Mouse (Mus musculus): Measurements from ENCODE around the gene Gcm2. TPM values are rescaled to one million over a fixed set of nuclear protein-coding genes. Genes with fewer than 3 reads are reported as not detected.

The Gcm2 gene
- polyA plus RNA-seq, 1 experiment from 2014 or later, result not detected

GRCm38 (mm10) chr13:41088746-41089145 lies 22.1 kb downstream of the Gcm2 start:
- H3K36me3 ChIP-seq (ENCODE audit: control insufficient read depth, insufficient read depth, low read length), result no peaks in the 10 kb centered on the region
- H3K27me3 ChIP-seq (ENCODE audit: control insufficient read depth, insufficient read depth, low read length), result no peaks in the 10 kb centered on the region
- ATAC-seq (ENCODE audit: low read depth), result no peak
- H3K4me2 ChIP-seq (ENCODE audit: low read depth, low read length), result no peak overlapping the region
- H3K9ac ChIP-seq (replicated peaks; ENCODE audit: low read depth, low read length), result no peak overlapping the region
- H3K27ac ChIP-seq (ENCODE audit: low read depth, low read length), result no peak overlapping the region
- H3K9me3 ChIP-seq (ENCODE audit: control insufficient read depth, low read length), result no peaks in the 10 kb centered on the region
- H3K4me3 ChIP-seq (ENCODE audit: low read depth, low read length), result no peak overlapping the region
- no peaks in the 10 kb centered on the region for H3K4me1 ChIP-seq (ENCODE audit: control insufficient read depth, insufficient read depth, low read length)

GRCm38 (mm10) chr13:41085140-41085539 lies 25.7 kb downstream of the Gcm2 start:
- H3K4me2 ChIP-seq (ENCODE audit: low read depth, low read length), result no peak overlapping the region
- H3K27ac ChIP-seq (ENCODE audit: low read depth, low read length), result no peak overlapping the region
- WGBS, result 29% methylated on average over 2 of the region's 2 CpGs
- H3K9ac ChIP-seq (replicated peaks; ENCODE audit: low read depth, low read length), result no peak overlapping the region
- H3K4me1 ChIP-seq (ENCODE audit: control insufficient read depth, insufficient read depth, low read length), result no peaks in the 10 kb centered on the region
- no peak for ATAC-seq (ENCODE audit: low read depth)
- H3K36me3 ChIP-seq (ENCODE audit: control insufficient read depth, insufficient read depth, low read length), result no peaks in the 10 kb centered on the region
- no peaks in the 10 kb centered on the region for H3K9me3 ChIP-seq (ENCODE audit: control insufficient read depth, low read length)
- H3K4me3 ChIP-seq (ENCODE audit: low read depth, low read length), result no peak overlapping the region
- H3K27me3 ChIP-seq (ENCODE audit: control insufficient read depth, insufficient read depth, low read length), result no peaks in the 10 kb centered on the region

DNA sequence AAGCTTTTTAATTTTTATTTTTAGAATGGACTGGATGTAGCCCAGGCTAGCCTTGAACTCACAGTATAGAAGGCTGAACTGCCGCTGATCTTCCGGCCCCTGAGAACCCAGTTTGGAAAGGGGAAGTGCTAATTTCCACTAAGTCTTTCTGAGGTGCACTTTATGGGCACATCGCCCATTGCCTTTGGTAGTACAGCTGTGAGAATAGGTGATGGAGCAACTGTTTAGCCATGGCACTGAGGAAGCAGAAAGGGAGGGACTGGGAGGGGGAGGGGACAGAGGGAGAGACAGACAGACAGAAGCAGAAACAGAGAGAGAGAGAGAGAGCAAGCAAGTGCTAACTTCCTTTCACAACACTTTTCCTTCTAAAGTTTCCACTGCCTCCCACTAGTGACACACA lies 26.3 kb downstream of the Gcm2 start:
- Histone ChIP-seq H3K27me3 (ENCODE audit: control insufficient read depth, insufficient read depth, low read length) (no peaks in the 10 kb centered on the region), H3K9ac (replicated peaks; ENCODE audit: low read depth, low read length) (no peak overlapping the region), H3K9me3 (ENCODE audit: control insufficient read depth, low read length) (no peaks in the 10 kb centered on the region), H3K27ac (ENCODE audit: low read depth, low read length) (no peak overlapping the region), H3K36me3 (ENCODE audit: control insufficient read depth, insufficient read depth, low read length) (no peaks in the 10 kb centered on the region), H3K4me3 (ENCODE audit: low read depth, low read length) (no peak overlapping the region), H3K4me1 (ENCODE audit: control insufficient read depth, insufficient read depth, low read length) (no peaks in the 10 kb centered on the region), H3K4me2 (ENCODE audit: low read depth, low read length) (no peak overlapping the region)
- 83% methylated on average over 3 of the region's 3 CpGs for WGBS
- ATAC-seq (ENCODE audit: low read depth), result no peak

DNA sequence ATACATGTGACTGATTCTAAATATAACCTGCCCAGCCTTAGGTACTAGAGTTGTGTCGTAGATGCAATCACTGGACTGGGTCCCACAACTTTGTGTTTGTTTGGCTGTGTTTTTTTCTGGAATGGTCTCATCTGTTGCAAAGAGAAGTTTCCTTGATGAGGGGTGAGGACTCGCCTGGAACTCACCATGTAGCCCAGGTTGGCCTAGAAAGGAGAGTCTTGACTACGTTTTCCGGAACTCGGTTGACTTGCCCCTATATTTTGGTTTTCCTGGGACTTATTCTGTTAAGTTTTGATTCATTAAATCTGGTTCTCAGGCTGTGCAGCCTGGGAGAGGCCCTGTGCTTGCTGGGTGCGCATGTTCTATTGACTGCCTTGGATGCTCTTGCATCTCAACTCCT lies 30.1 kb downstream of the Gcm2 start:
- Histone ChIP-seq H3K9me3 (ENCODE audit: control insufficient read depth, low read length) (no peaks in the 10 kb centered on the region), H3K9ac (replicated peaks; ENCODE audit: low read depth, low read length) (no peak overlapping the region), H3K4me1 (ENCODE audit: control insufficient read depth, insufficient read depth, low read length) (no peaks in the 10 kb centered on the region), H3K36me3 (ENCODE audit: control insufficient read depth, insufficient read depth, low read length) (no peaks in the 10 kb centered on the region), H3K27me3 (ENCODE audit: control insufficient read depth, insufficient read depth, low read length) (no peaks in the 10 kb centered on the region), H3K4me3 (ENCODE audit: low read depth, low read length) (no peak overlapping the region), H3K27ac (ENCODE audit: low read depth, low read length) (no peak overlapping the region), H3K4me2 (ENCODE audit: low read depth, low read length) (no peak overlapping the region)
- ATAC-seq (ENCODE audit: low read depth), result no peak
- 90% methylated on average over 6 of the region's 6 CpGs for WGBS

DNA sequence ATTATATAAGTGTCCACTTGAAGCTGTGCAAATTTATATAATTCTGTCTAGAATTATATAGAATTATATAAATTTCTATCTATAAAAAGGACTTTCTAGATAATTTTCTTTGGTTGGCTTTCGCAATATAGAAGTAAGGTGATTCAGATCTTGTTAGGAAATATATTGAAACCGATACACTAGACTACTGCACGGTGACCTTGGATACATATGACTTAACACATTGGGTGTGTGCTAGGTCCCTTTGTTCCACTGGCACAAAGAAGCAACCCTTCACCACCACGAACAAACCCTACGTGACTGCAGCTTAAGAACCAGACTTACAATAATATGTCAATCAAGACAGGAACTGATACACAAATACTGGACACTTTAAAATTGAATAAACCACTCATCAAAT lies 31.0 kb downstream of the Gcm2 start:
- Histone ChIP-seq H3K27ac (ENCODE audit: low read depth, low read length) (no peak overlapping the region), H3K4me1 (ENCODE audit: control insufficient read depth, insufficient read depth, low read length) (no peaks in the 10 kb centered on the region), H3K9ac (replicated peaks; ENCODE audit: low read depth, low read length) (no peak overlapping the region), H3K4me3 (ENCODE audit: low read depth, low read length) (peak overlapping the region; percentile 44; the same call in 1 of the 2 replicates), H3K27me3 (ENCODE audit: control insufficient read depth, insufficient read depth, low read length) (no peaks in the 10 kb centered on the region), H3K9me3 (ENCODE audit: control insufficient read depth, low read length) (no peaks in the 10 kb centered on the region), H3K36me3 (ENCODE audit: control insufficient read depth, insufficient read depth, low read length) (no peaks in the 10 kb centered on the region), H3K4me2 (ENCODE audit: low read depth, low read length) (peak overlapping the region; percentile 72; the same call in 1 of the 2 replicates)
- 61% methylated on average over 5 of the region's 5 CpGs for WGBS
- ATAC-seq (ENCODE audit: low read depth), result no peak

DNA sequence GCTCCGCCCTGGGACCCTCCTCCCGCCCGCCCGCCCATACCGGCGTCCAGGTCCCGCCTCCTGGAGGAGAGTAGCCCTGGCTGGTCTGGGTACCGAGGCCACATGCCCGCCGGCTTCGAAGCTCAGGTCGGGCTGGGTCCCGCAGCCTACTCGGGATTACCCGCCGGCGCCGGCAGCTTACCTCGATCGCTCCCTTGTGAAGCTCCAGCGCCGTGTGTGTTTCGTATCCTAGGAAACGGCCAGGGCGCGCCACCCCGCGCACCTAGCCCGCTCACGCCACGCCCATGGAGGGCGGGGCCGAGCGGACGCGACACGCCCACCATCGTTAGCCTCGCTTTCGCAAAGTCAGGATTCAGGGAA lies 31.4 kb downstream of the Gcm2 start, which contains the start of gene Mak:
Gene Mak, minus strand, starts transcription at position 286 of the 360 bp plus-strand sequence.
- H3K9ac ChIP-seq (replicated peaks; ENCODE audit: low read depth, low read length), result peak within 1 kb of the TSS; percentile 0
- H3K4me1 ChIP-seq (ENCODE audit: control insufficient read depth, insufficient read depth, low read length), result no peaks in the 10 kb centered on the region
- no peaks in the 10 kb centered on the region for H3K27me3 ChIP-seq (ENCODE audit: control insufficient read depth, insufficient read depth, low read length)
- WGBS, result under 1% methylated on average over 40 of the region's 40 CpGs
- peak; percentile 94 for ATAC-seq (ENCODE audit: low read depth)
- no peaks in the 10 kb centered on the region for H3K9me3 ChIP-seq (ENCODE audit: control insufficient read depth, low read length)
- H3K36me3 ChIP-seq (ENCODE audit: control insufficient read depth, insufficient read depth, low read length), result no peaks in the 10 kb centered on the region
- H3K4me3 ChIP-seq (ENCODE audit: low read depth, low read length), result peak within 1 kb of the TSS; percentile 44
- H3K4me2 ChIP-seq (ENCODE audit: low read depth, low read length), result peak within 1 kb of the TSS; percentile 72
- H3K27ac ChIP-seq (ENCODE audit: low read depth, low read length), result no peak within 1 kb of the TSS

DNA sequence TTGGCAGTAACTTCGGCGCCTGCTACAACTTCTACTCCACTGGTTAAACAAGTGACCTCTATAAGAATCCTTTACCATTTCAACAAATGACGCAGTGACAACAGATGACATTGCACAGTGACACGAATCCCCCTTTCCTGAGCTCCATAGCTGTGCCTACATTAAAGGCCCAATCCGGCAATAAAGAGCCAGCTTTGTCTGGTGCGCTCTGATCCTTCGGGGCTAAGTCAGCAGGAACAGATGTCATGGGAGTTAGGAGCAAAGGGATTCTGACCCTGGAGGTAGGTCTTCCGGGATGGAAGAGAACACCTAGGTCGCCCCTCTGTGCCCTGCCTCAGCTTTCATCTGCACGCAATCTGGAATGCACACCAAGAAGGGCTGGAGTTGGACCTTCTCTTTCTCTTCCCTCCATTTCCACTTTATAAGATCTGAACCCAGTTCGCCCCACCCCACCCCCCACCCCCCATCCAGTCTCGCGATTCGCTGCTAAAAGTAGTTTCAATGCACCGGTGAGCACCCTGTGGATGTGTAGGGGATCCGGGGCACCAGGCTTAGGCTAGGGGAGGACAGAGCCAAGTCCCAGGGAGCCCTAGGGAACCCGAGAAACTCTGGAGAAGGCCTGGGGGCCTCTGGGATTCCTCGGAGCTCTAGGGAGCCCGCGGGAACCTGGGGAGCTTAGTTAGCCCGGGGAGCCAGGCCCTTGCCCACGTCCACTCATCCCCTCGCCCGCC lies 32.0 kb downstream of the Gcm2 start:
- Histone ChIP-seq H3K27me3 (ENCODE audit: control insufficient read depth, insufficient read depth, low read length) (no peaks in the 10 kb centered on the region), H3K9ac (replicated peaks; ENCODE audit: low read depth, low read length) (peak overlapping the region; percentile 0), H3K27ac (ENCODE audit: low read depth, low read length) (no peak overlapping the region), H3K9me3 (ENCODE audit: control insufficient read depth, low read length) (no peaks in the 10 kb centered on the region), H3K4me3 (ENCODE audit: low read depth, low read length) (peak overlapping the region; percentile 44), H3K4me2 (ENCODE audit: low read depth, low read length) (peak overlapping the region; percentile 72), H3K36me3 (ENCODE audit: control insufficient read depth, insufficient read depth, low read length) (no peaks in the 10 kb centered on the region), H3K4me1 (ENCODE audit: control insufficient read depth, insufficient read depth, low read length) (no peaks in the 10 kb centered on the region)
- ATAC-seq (ENCODE audit: low read depth), result peak; percentile 70; the same call in 1 of the 2 replicates
- 6% methylated on average over 24 of the region's 24 CpGs for WGBS

DNA sequence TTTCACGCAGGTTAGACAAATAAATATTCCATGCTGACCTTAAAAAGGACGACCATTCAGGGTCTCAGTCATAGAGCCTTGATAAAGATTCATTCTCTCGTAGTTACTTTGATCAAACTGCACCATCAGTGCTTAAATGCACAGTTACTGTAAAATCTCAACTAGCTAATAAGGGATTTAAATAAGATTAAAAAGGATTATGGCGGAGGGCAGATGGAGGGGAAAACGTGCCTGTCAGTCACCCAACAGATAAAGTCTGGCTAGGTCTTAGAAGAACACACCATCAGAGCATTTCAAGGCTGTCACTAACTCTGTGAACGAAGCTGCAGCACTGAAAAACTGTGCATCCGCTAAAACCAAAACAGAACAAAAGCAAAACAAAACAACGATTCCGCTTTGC lies 32.9 kb downstream of the Gcm2 start:
- Histone ChIP-seq H3K27me3 (ENCODE audit: control insufficient read depth, insufficient read depth, low read length) (no peaks in the 10 kb centered on the region), H3K27ac (ENCODE audit: low read depth, low read length) (no peak overlapping the region), H3K36me3 (ENCODE audit: control insufficient read depth, insufficient read depth, low read length) (no peaks in the 10 kb centered on the region), H3K9me3 (ENCODE audit: control insufficient read depth, low read length) (no peaks in the 10 kb centered on the region), H3K4me3 (ENCODE audit: low read depth, low read length) (no peak overlapping the region), H3K4me1 (ENCODE audit: control insufficient read depth, insufficient read depth, low read length) (no peaks in the 10 kb centered on the region), H3K9ac (replicated peaks; ENCODE audit: low read depth, low read length) (no peak overlapping the region), H3K4me2 (ENCODE audit: low read depth, low read length) (no peak overlapping the region)
- WGBS, result 75% methylated on average over 9 of the region's 9 CpGs
- no peak for ATAC-seq (ENCODE audit: low read depth)

- no peak for ATAC-seq (ENCODE audit: low read depth)
- H3K9me3 ChIP-seq (ENCODE audit: control insufficient read depth, low read length), result no peaks in the 10 kb centered on the region
- no peak overlapping the region for H3K27ac ChIP-seq (ENCODE audit: low read depth, low read length)
- H3K4me3 ChIP-seq (ENCODE audit: low read depth, low read length), result no peak overlapping the region
- no peak overlapping the region for H3K9ac ChIP-seq (replicated peaks; ENCODE audit: low read depth, low read length)
- no peaks in the 10 kb centered on the region for H3K4me1 ChIP-seq (ENCODE audit: control insufficient read depth, insufficient read depth, low read length)
- no peak overlapping the region for H3K4me2 ChIP-seq (ENCODE audit: low read depth, low read length)
- no peaks in the 10 kb centered on the region for H3K36me3 ChIP-seq (ENCODE audit: control insufficient read depth, insufficient read depth, low read length)
- WGBS, result 91% methylated on average over 5 of the region's 5 CpGs
- no peaks in the 10 kb centered on the region for H3K27me3 ChIP-seq (ENCODE audit: control insufficient read depth, insufficient read depth, low read length)
These were observed 37.0 kb downstream of the Gcm2 start for GRCm38 (mm10) chr13:41073819-41074218.
